Mouse (Mus musculus) lung, postnatal 0 days (tissue): ENCODE results near the gene Mylk4.

Experiments
- CTCF ChIP-seq: IDR thresholded peaks from 2 replicates; pipeline ENCODE4 v1.5.1; 2016; ENCODE audit warnings: antibody characterized with exemption, mild to moderate bottlenecking
- EP300 ChIP-seq: IDR thresholded peaks from 2 replicates; pipeline ENCODE4 v1.6.1; 2016; ENCODE audit warnings: antibody characterized with exemption, mild to moderate bottlenecking, control low read depth

DNA sequence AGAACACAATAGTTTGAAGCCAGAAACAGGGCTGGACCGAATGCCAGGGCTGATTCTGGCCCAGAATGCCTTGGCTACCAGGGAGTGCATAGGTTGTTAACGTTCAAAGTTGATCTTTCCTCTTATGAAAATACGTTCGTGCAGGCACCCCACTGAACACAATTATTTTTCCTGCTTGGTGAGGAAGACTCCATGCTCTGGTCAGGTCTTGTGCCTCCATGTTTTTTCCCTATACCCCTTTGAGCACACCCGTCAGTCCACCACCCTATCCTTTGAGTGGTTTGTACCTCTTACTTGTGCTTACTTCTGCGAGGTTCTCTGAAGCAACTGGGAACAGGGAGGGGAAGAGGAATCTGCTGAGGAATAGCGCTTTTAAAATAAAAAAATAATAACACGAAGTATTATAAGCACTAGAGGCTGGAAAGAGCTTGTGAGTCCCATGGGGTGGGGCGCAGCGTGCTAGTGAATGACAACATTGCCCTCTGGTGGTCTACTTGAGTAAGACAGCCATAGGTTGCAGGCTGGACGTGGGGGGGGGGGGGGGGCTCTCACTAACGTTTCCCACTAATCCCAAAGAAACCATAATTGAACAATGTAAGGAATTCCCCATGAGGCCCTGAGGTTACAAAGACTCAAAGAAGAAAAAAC lies 102.8 kb downstream of the Mylk4 start:
- TF ChIP-seq EP300: no peak
- peak; percentile 83 for TF ChIP-seq CTCF
